24 mouse cellular contexts compared by ENCODE assay signal in genomic region chr12:117274576-117274975, GRCm38 (mm10).
DNase-seq lines count a peak whose midpoint lies in the region; ATAC-seq lines count a peak whose summit lies in the region.
"Had no signal": no experiment of that assay in that cellular context is flagged by ENCODE, and none has a peak within 500 bp of the region (broad histone marks: within the 10 kb centered on the region; RNA-seq: fewer than 3 reads in every experiment).

No protein-coding gene starts in this region.

- no peaks in the 10 kb centered on the region for H3K27me3 ChIP-seq in hindbrain, embryonic 13.5 days
- H3K27me3 ChIP-seq in hindbrain, embryonic 10.5 days (ENCODE audit: insufficient read depth, poor library complexity, severe bottlenecking) = no peaks in the 10 kb centered on the region
- H3K27me3 ChIP-seq in midbrain, embryonic 10.5 days (ENCODE audit: low read depth, poor library complexity, severe bottlenecking) = no peaks in the 10 kb centered on the region
- no peaks in the 10 kb centered on the region for H3K27me3 ChIP-seq in midbrain, embryonic 16.5 days (ENCODE audit: control insufficient read depth, insufficient read depth, low read depth, low read length)
- H3K27me3 ChIP-seq: limb, embryonic 15.5 days; neural tube, embryonic 15.5 days; stomach, embryonic 15.5 days had no signal

- no peak overlapping the region for H3K9ac ChIP-seq in hindbrain, embryonic 13.5 days
- H3K9ac ChIP-seq in midbrain, embryonic 16.5 days (ENCODE audit: low read depth, low read length) = no peak overlapping the region
- H3K9ac ChIP-seq: limb, embryonic 15.5 days; liver, embryonic 14.5 days; lung, embryonic 14.5 days; neural tube, embryonic 15.5 days; stomach, embryonic 15.5 days had no signal

- DNase-seq in hindbrain, embryonic 10.5 days (ENCODE audit: low spot score) = no peak
- peak; percentile 25 for DNase-seq in ZHBTc4 (ENCODE audit: low read depth, low spot score)
- DNase-seq in midbrain, embryonic 10.5 days (ENCODE audit: low spot score) = no peak
- DNase-seq in adrenal gland, postnatal 10 days = no peak
- no peak for DNase-seq in cerebellum, adult 18-20 months
- DNase-seq: adrenal gland, postnatal 25 days; cerebellum, adult 9-11 months; gastrocnemius, postnatal 25 days; heart, adult 2 months; heart, postnatal 4 days; kidney, adult 18-20 months; kidney, postnatal 10 days; left cerebral cortex, postnatal 4 days; lung, embryonic 14.5 days; right cerebral cortex, adult 18-20 months; right cerebral cortex, postnatal 4 days; thymus, postnatal 25 days had no signal

- no peaks in the 10 kb centered on the region for H3K9me3 ChIP-seq in hindbrain, embryonic 13.5 days
- no peaks in the 10 kb centered on the region for H3K9me3 ChIP-seq in hindbrain, embryonic 10.5 days
- no peaks in the 10 kb centered on the region for H3K9me3 ChIP-seq in midbrain, embryonic 10.5 days (replicated peaks)
- H3K9me3 ChIP-seq in midbrain, embryonic 16.5 days (replicated peaks; ENCODE audit: control insufficient read depth, low read length, poor library complexity, severe bottlenecking) = no peaks in the 10 kb centered on the region
- H3K9me3 ChIP-seq: limb, embryonic 15.5 days; neural tube, embryonic 15.5 days; stomach, embryonic 15.5 days had no signal

- no peak overlapping the region for H3K4me3 ChIP-seq in hindbrain, embryonic 13.5 days
- no peak overlapping the region for H3K4me3 ChIP-seq in hindbrain, embryonic 10.5 days
- no peak overlapping the region for H3K4me3 ChIP-seq in midbrain, embryonic 10.5 days
- no peak overlapping the region for H3K4me3 ChIP-seq in midbrain, embryonic 16.5 days (ENCODE audit: low read depth, low read length)
- H3K4me3 ChIP-seq: heart, adult 2 months; limb, embryonic 15.5 days; neural tube, embryonic 15.5 days; stomach, embryonic 15.5 days had no signal

- no peak overlapping the region for H3K4me2 ChIP-seq in hindbrain, embryonic 13.5 days
- H3K4me2 ChIP-seq in midbrain, embryonic 16.5 days (ENCODE audit: low read length) = no peak overlapping the region
- H3K4me2 ChIP-seq: limb, embryonic 15.5 days; lung, embryonic 14.5 days; neural tube, embryonic 15.5 days; stomach, embryonic 15.5 days had no signal

- 73% methylated on average over 5 of the region's 5 CpGs for WGBS in hindbrain, embryonic 13.5 days
- WGBS in hindbrain, embryonic 10.5 days = 86% methylated on average over 5 of the region's 5 CpGs
- 88% methylated on average over 5 of the region's 5 CpGs for WGBS in midbrain, embryonic 10.5 days
- WGBS in midbrain, embryonic 16.5 days = 49% methylated on average over 5 of the region's 5 CpGs

- H3K36me3 ChIP-seq in hindbrain, embryonic 13.5 days = peaks cover 42% of the 10 kb centered on the region
- peaks cover 100% of the 10 kb centered on the region for H3K36me3 ChIP-seq in hindbrain, embryonic 10.5 days
- peaks cover 100% of the 10 kb centered on the region for H3K36me3 ChIP-seq in midbrain, embryonic 10.5 days
- peaks cover 9% of the 10 kb centered on the region; the same call in 1 of the 2 replicates for H3K36me3 ChIP-seq in midbrain, embryonic 16.5 days (ENCODE audit: control insufficient read depth, insufficient read depth, low read length)
- H3K36me3 ChIP-seq: limb, embryonic 15.5 days; neural tube, embryonic 15.5 days; stomach, embryonic 15.5 days had no signal

- H3K27ac ChIP-seq in hindbrain, embryonic 13.5 days = 0 out of 2 replicates have a peak overlapping the region, but pooled peaks have one; percentile 10
- H3K27ac ChIP-seq in hindbrain, embryonic 10.5 days = no peak overlapping the region
- peak overlapping the region; percentile 81; the same call in 1 of the 2 replicates for H3K27ac ChIP-seq in midbrain, embryonic 10.5 days (replicated peaks)
- peak overlapping the region; percentile 83 for H3K27ac ChIP-seq in midbrain, embryonic 16.5 days (ENCODE audit: low read length)
- H3K27ac ChIP-seq: heart, adult 2 months; limb, embryonic 15.5 days; liver, embryonic 14.5 days; neural tube, embryonic 15.5 days; stomach, embryonic 15.5 days had no signal

- ATAC-seq in hindbrain, embryonic 13.5 days (ENCODE audit: low FRiP score) = no peak
- peak; percentile 16 for ATAC-seq in midbrain, embryonic 16.5 days
- ATAC-seq: inflammation-experienced regulatory T-cells, adult 6 months had no signal

- H3K4me1 ChIP-seq in hindbrain, embryonic 13.5 days (replicated peaks) = peaks cover 46% of the 10 kb centered on the region
- H3K4me1 ChIP-seq in hindbrain, embryonic 10.5 days (replicated peaks) = peaks cover 27% of the 10 kb centered on the region
- peaks cover 53% of the 10 kb centered on the region for H3K4me1 ChIP-seq in midbrain, embryonic 10.5 days
- peaks cover 34% of the 10 kb centered on the region for H3K4me1 ChIP-seq in midbrain, embryonic 16.5 days (ENCODE audit: control insufficient read depth, insufficient read depth, low read length)
- H3K4me1 ChIP-seq: limb, embryonic 15.5 days; stomach, embryonic 15.5 days had no signal
